Mouse (Mus musculus) layer of hippocampus, postnatal 10 days (tissue): ENCODE data around the gene Dnah1. TPM values are rescaled to one million over a fixed set of nuclear protein-coding genes. Genes with fewer than 3 reads are reported as not detected.

ENCODE experiments used
- DNase-seq, 2 experiments: peaks; one replicate each; pipeline ENCODE4 v3.0.0; 2021; ENCODE audit warnings: low spot score in 2 of 2
- total RNA-seq, 2 experiments: library from RNA; stranded (reverse); gene quantifications; 2 replicates each; pipeline ENCODE4 v1.2.3; 2021

The Dnah1 gene
- total RNA-seq, 2 experiments from 2014 or later: 2.2 to 2.4 TPM

- DNase-seq: no peak
These were observed 86.4 kb downstream of the Dnah1 start for GRCm38 (mm10) chr14:31237101-31237882.

DNA sequence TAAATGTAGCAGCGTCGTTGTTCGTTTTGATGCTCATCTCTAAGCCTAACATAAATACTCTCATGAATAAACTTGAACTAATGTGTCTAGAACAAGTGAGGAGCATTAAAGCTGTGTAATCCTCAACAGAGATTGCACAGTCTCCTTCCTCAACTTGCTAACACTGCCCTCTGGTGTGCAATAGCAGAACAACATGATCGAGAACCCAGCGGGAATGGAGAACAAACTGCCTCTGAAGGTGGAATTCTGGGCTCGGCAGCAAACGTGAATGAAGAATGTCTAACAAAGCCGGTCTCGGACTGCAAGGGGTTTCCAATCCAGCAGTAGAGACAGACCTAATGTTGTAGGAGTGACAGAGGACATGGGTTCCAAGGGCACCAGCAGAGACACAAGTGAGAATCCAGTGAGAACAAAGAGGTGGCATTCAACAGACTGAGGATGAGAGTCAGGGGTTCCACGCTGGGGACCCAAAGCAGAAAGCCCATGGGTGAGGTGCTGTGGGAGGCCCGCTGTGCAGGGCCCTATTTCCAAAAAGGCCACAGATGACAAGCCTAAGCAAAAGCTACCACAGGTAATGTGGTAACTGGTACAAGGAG, 89.6 kb downstream of the Dnah1 start:
- DNase-seq: peak; percentile 92

DNA sequence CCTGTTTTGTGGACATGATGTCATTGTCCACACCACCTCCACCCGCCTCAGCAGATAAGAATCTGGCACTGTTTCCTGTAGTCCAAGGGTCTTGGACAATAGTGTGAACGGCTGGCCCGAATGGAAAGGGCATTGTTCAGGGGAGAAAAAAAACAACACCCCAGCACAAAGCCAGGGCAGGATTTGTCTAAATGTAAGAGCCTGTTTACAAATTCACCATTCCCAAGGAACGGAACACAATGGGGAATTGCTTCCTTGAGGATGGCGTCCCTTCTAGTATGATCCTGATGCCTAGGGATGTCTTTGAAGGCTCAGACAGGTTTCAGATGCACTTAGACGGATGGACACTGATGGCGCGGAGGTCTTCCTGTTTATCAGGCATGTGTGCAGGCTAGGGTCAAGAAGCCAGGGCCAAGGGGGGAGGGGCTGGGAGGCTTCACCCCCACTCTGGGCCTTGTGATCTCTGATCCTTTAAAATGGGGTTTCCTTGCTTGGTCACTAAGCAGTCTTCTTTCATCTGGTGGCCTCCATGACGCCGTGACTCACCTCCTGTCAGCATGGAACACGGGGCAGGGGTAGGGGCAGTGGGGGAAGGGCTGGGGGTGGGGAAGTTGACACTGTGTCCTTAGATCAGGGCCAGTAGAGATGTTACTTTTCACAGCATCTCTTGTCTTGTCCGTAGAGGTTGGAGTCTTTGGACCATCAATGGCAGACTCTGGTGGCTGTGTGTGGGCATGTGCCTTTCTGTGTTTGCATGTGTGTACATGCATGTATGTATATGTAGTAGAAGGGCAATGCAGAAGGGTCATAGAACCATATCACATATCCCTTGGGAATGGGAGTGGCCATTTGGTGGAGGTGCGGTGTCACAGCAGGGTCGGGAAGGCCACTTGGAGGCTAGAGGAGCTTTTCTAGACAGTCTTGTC, 90.4 kb downstream of the Dnah1 start:
- no peak for DNase-seq

DNA sequence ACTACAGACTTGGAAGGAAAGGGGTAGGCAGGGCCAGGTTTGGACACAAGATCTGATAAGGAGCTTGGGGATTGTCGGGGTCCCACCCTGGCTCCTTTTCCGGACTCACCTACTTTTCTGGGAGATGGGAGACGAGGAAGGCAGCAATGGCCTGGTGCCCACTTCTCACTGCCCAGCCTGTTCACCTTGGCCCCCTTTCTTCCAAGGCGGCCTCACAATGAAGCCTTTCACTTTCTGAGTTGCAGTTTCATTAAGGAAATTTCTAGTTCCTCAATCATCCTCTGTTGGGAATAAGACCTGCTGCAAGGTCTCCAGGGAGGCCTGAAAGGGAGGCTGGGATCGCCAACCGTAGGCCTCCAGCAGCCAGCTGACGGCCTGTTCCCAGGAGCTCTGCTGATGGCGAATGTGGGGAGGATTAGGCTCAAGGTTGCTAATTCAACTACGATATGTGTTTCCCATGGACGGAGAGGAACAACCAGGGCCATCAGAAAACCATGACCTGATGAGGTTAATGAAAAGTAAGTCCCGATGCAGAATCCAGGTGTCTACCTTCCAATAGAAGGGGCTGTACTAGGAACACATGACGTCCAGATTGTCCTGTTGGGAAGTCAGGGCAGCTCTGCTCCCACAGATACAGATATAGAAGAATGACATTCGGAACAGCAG, 91.2 kb downstream of the Dnah1 start:
- DNase-seq: no peak

- no peak for DNase-seq
These were observed 93.3 kb downstream of the Dnah1 start for GRCm38 (mm10) chr14:31230442-31230841.

DNA sequence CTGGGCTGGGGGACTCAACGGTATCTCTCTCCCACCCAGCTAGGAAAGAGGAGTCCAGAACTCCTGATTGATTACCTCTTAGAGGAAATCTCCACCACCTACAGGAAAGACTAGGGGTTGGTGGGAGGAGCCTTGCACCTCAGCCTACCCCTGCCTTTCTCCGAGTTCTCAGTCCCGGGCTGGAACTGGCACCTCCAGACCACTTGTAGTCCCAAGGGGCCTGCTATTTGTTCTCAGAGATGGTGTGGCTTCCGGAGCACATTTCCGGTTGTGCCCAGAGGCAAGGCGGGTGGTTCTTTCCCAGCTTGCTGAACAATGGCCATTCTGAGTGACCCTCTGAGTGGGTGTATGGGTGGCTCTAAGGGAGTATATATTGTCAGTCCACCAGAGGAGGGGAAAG, 95.5 kb downstream of the Dnah1 start:
- DNase-seq: no peak

- DNase-seq: peak; percentile 60 to 63
These were observed 96.7 kb downstream of the Dnah1 start for GRCm38 (mm10) chr14:31226978-31227377.

DNA sequence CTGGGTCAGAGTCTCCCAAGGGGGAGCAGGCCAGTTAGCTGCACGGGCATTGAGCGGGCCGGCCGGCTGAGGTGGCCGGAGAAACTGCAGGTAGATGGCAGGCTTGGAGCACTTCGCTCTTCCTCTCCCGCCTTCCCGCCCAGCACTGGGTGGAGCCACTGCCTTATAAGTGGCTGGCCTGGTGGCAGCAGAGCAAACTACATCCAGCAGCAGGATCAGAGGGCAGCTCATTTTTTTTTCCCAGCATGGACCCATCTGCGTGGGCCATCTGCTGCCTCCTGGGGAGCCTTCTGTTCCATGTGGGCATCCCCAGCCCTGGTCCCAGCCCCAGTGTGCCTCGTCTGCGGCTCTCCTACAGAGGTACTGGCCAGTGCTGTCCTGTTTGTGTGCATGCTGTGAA, 106.0 kb downstream of the Dnah1 start, which contains the start of gene Sema3g:
Gene Sema3g, plus strand, starts transcription at position 195 of the 400 bp plus-strand sequence.
- peak; percentile 26 to 28 for DNase-seq

DNA sequence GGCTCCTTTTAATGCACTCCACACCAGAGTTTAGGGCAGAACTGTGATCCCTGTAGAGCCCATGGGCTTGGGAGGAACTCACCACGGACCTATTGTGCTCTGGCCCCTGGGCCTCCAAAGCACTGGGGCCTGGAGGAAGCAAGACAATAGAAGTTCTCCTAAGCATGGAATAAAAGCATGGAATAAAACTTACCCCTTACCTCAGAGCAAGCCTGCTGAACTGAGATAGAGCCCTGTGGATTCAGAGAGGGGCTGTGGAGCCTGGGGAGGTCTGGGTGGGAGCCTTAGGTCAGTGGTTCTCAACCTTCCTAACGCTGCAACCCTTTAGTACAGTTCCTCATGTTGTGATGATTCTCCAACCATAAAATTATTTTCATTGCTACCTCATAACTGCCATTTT, 106.8 kb downstream of the Dnah1 start, which contains the start of gene Nisch:
Gene Nisch, minus strand, starts transcription at position 101 of the 400 bp plus-strand sequence.
- DNase-seq: no peak

- DNase-seq: peak; percentile 70 to 74
These were observed 108.3 kb downstream of the Dnah1 start for GRCm38 (mm10) chr14:31215157-31216002.

DNA sequence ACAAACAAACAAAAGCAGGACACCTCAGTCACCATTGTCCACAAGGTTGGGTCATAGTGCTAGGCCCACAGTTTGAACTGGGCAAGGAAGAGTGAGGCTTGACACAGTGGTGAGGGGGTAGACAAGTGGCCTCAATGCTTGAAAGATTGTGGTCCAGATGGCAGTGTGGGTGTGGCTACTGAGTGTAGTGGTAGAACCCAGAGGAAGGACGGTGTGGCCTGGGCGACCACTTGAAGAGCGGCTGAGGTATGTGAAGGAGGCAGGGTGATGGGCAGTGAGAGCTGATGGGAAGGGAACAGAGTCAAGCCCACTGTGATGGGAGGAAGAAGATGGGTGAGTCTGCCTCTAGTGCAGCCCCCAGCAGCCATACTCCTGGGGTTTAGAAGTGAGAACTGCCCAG, 109.0 kb downstream of the Dnah1 start:
- DNase-seq: no peak

- DNase-seq: no peak
These were observed 109.8 kb downstream of the Dnah1 start for GRCm38 (mm10) chr14:31213868-31214267.

DNA sequence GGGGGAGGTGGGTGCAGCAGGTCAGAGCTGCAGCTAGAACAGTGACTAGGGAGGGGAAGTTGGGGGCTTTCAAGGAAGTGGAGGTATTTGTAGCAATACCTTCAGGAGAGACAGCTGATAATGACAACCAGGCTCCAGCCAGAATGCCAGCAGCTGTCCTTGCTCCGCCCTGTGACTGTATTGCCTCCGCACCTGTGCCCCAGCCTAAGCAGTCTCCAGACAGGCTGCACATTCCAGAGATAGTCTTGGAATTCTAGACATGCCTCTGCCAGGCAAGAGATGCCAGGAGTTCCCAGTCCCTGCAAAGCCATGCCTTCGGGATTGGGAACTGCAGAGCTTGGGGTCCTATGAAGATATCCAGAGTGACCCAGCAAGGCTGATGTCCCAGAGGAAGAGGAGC, 111.2 kb downstream of the Dnah1 start:
- no peak for DNase-seq

- no peak for DNase-seq
These were observed 111.8 kb downstream of the Dnah1 start for GRCm38 (mm10) chr14:31211854-31212253.

Other genes with a start within 250 kb of the Dnah1 start
- 10 to 100 TPM; 32.5 to 33.5 TPM for gene Smim4, start 194.9 kb downstream of the Dnah1 start, total RNA-seq
- gene Nt5dc2, start 192.8 kb downstream of the Dnah1 start, total RNA-seq: 10 to 100 TPM; 18.0 to 22.5 TPM
- gene Stab1, start 155.3 kb downstream of the Dnah1 start, total RNA-seq: 10 to 100 TPM; 26.9 to 40.4 TPM
- 1 to 10 TPM in 1 of 2 experiments, under 1 TPM in 1; 0.67 to 2.0 TPM for gene Tnnc1, start 115.6 kb downstream of the Dnah1 start, total RNA-seq
- gene Nisch, start 107.0 kb downstream of the Dnah1 start, total RNA-seq: 100 to 1,000 TPM; 424 to 481 TPM
- 1 to 10 TPM; 4.7 to 5.4 TPM for gene Sema3g, start 106.0 kb downstream of the Dnah1 start, total RNA-seq
- 1 to 10 TPM; 4.8 to 5.2 TPM for gene Phf7, start 72.6 kb downstream of the Dnah1 start, total RNA-seq
- gene Bap1, start 72.4 kb downstream of the Dnah1 start, total RNA-seq: 100 to 1,000 TPM; 117 to 123 TPM
- gene Capn7, start 12.7 kb upstream of the Dnah1 start, total RNA-seq: 10 to 100 TPM; 39.9 to 41.5 TPM
- gene Sh3bp5, start 112.2 kb upstream of the Dnah1 start, total RNA-seq: 100 to 1,000 TPM; 120 to 125 TPM
- 10 to 100 TPM; 16.1 to 19.1 TPM for gene Eaf1, start 170.5 kb upstream of the Dnah1 start, total RNA-seq
- gene Mettl6, start 171.1 kb upstream of the Dnah1 start, total RNA-seq: 10 to 100 TPM; 26.7 to 29.4 TPM